Mouse (Mus musculus) heart, embryonic 12.5 days (tissue): ENCODE data around the gene Ssu72. TPM values are rescaled to one million over a fixed set of nuclear protein-coding genes. Genes with fewer than 3 reads are reported as not detected.
A peak's percentile ranks its signal among the peaks of the same experiment; 100 is the strongest.
"Not testable (repeated sequence)": the region's sequence is repeated elsewhere in the genome, so short reads cannot be mapped to it uniquely, and the experiment has no call there.

Experiments
- ATAC-seq: fragments of 200-750 bp; cut with Nextera tagmentation; 2 replicates; pipeline ENCODE4 v1.8.0; 2017; ENCODE audit warnings: moderate TSS enrichment, moderate library complexity; ENCODE audit not compliant: insufficient number of reproducible peaks, low FRiP score
- H3K27ac ChIP-seq: fragments of 300-500 bp; sonication (generic); 2 replicates; pipeline ENCODE4 v1.5.1; 2016; ENCODE audit warnings: mild to moderate bottlenecking, moderate library complexity; ENCODE audit not compliant: poor library complexity, severe bottlenecking
- H3K27me3 ChIP-seq: fragments of 300-500 bp; sonication (generic); replicated peaks from 2 replicates; pipeline ENCODE4 v1.6.1; 2016; ENCODE audit warnings: mild to moderate bottlenecking, moderate library complexity
- H3K36me3 ChIP-seq: fragments of 300-500 bp; sonication (generic); 2 replicates; pipeline ENCODE4 v1.6.1; 2016; ENCODE audit warnings: mild to moderate bottlenecking, moderate library complexity
- H3K4me1 ChIP-seq: fragments of 300-500 bp; sonication (generic); replicated peaks from 2 replicates; pipeline ENCODE4 v1.6.1; 2016; ENCODE audit warnings: mild to moderate bottlenecking
- H3K4me2 ChIP-seq: fragments of 300-500 bp; sonication (generic); 2 replicates; pipeline ENCODE4 v1.6.1; 2016; ENCODE audit warnings: mild to moderate bottlenecking, moderate library complexity
- H3K4me3 ChIP-seq: fragments of 300-500 bp; sonication (generic); 2 replicates; pipeline ENCODE4 v1.5.1; 2016; ENCODE audit warnings: mild to moderate bottlenecking
- H3K9ac ChIP-seq: fragments of 300-500 bp; sonication (generic); 2 replicates; pipeline ENCODE4 v1.6.1; 2016; ENCODE audit warnings: mild to moderate bottlenecking, moderate library complexity
- H3K9me3 ChIP-seq: fragments of 300-500 bp; sonication (generic); replicated peaks from 2 replicates; pipeline ENCODE4 v1.6.1; 2016; ENCODE audit warnings: mild to moderate bottlenecking, moderate library complexity
- WGBS: fragments of 180-500 bp; shearing (Covaris S2); methylation state at CpG from one replicate; pipeline ENCODE4 v1.1.7; 2016; 5-methylcytosine and 5-hydroxymethylcytosine counted together
- polyA plus RNA-seq: library from polyadenylated mRNA; unstranded; fragments of >200 nt; fragmentation: Nextera tagmentation; extraction: Ambion mirVana; gene quantifications from 2 replicates; pipeline ENCODE4 v1.2.1, GENCODE M21; 2016

The Ssu72 gene
- polyA plus RNA-seq, 1 experiment from 2014 or later = 116 TPM

GRCm38 (mm10) chr4:155683670-155684277, 20.8 kb upstream of the Ssu72 start:
- H3K27me3 ChIP-seq = peaks cover 11% of the 10 kb centered on the region; the same call in 1 of the 2 replicates
- WGBS = 84% methylated on average over 16 of the region's 19 CpGs
- H3K4me2 ChIP-seq, H3K36me3 ChIP-seq, H3K4me1 ChIP-seq, ATAC-seq, H3K27ac ChIP-seq, H3K9me3 ChIP-seq, H3K4me3 ChIP-seq, H3K9ac ChIP-seq: not testable (repeated sequence)

- not testable (repeated sequence) for H3K4me1 ChIP-seq, H3K4me3 ChIP-seq, H3K9ac ChIP-seq, H3K4me2 ChIP-seq, H3K9me3 ChIP-seq, ATAC-seq, H3K27ac ChIP-seq, H3K36me3 ChIP-seq
- peaks cover 22% of the 10 kb centered on the region; the same call in 1 of the 2 replicates for H3K27me3 ChIP-seq
- 67% methylated on average over 4 of the region's 4 CpGs for WGBS
These were observed 16.8 kb upstream of the Ssu72 start for GRCm38 (mm10) chr4:155687764-155688163.

GRCm38 (mm10) chr4:155690571-155691375, 13.8 kb upstream of the Ssu72 start:
- no peak overlapping the region for H3K4me2 ChIP-seq
- peaks cover 5% of the 10 kb centered on the region; the same call in 1 of the 2 replicates for H3K4me1 ChIP-seq
- H3K9me3 ChIP-seq = no peaks in the 10 kb centered on the region
- H3K4me3 ChIP-seq = no peak overlapping the region
- no peak overlapping the region for H3K9ac ChIP-seq
- WGBS = 78% methylated on average over 12 of the region's 12 CpGs
- H3K36me3 ChIP-seq = no peaks in the 10 kb centered on the region
- no peak overlapping the region for H3K27ac ChIP-seq
- peaks cover 36% of the 10 kb centered on the region for H3K27me3 ChIP-seq
- no peak for ATAC-seq

DNA sequence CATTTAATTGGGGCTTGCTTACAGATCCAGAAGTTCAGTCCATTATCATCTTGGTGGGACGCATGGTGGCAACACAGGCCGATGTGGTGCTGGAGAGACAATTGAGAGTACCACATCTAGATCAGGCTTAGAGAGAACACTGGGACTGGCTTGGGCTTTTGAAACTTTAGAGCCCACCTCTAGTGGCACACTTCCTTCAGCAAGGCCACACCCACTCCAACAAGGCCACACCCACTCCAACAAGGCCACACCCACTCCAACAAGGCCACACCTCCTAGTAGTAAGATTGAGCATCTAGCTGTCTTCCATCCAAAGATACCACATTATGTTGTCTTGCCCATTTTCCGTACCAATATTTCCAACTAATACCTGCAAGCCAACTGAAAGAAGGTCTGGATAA, 12.2 kb upstream of the Ssu72 start:
- no peaks in the 10 kb centered on the region for H3K36me3 ChIP-seq
- H3K4me3 ChIP-seq = no peak overlapping the region
- no peak overlapping the region for H3K27ac ChIP-seq
- H3K27me3 ChIP-seq = peaks cover 35% of the 10 kb centered on the region
- no peak for ATAC-seq
- H3K4me2 ChIP-seq = no peak overlapping the region
- no peaks in the 10 kb centered on the region for H3K9me3 ChIP-seq
- WGBS = 92% methylated on average over 3 of the region's 3 CpGs
- peaks cover 5% of the 10 kb centered on the region; the same call in 1 of the 2 replicates for H3K4me1 ChIP-seq
- no peak overlapping the region for H3K9ac ChIP-seq

DNA sequence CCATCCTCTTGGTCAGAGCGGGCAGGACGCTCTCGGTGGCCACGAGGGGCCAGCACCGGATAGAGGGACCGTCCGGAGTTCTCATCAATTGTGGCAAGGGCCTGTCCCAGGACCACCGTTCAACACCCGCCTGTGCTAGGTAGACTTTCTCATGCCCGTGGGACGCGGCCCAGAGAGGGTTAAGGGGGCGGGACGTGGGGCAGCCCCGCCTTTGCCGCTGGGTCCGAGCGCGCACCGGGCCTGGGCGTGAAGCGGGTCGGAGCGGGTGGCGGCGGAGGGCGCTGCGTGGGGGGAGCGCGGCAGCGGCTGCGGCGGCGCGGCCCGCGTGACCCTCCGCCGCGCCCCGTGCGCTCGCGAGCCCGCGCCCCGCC, 10.5 kb upstream of the Ssu72 start, which contains the start of gene Fndc10:
Fndc10 (plus strand) TSS at position 232 of the 371 bp plus-strand sequence.
- under 1% methylated on average over 42 of the region's 47 CpGs for WGBS
- peak; percentile 71; the same call in 1 of the 2 replicates for ATAC-seq
- no peaks in the 10 kb centered on the region for H3K9me3 ChIP-seq
- peaks cover 5% of the 10 kb centered on the region; the same call in 1 of the 2 replicates for H3K4me1 ChIP-seq
- H3K4me2 ChIP-seq = peak within 1 kb of the TSS; percentile 99
- H3K4me3 ChIP-seq = peak within 1 kb of the TSS; percentile 69
- no peaks in the 10 kb centered on the region for H3K36me3 ChIP-seq
- H3K27ac ChIP-seq = 0 out of 2 replicates have a peak within 1 kb of the TSS, but pooled peaks have one; percentile 28
- H3K9ac ChIP-seq = peak within 1 kb of the TSS; percentile 87
- H3K27me3 ChIP-seq = peaks cover 35% of the 10 kb centered on the region

GRCm38 (mm10) chr4:155694482-155695401, 9.9 kb upstream of the Ssu72 start:
- Histone ChIP-seq H3K4me2 (peak overlapping the region; percentile 99), H3K27me3 (peaks cover 35% of the 10 kb centered on the region), H3K4me1 (peaks cover 5% of the 10 kb centered on the region; the same call in 1 of the 2 replicates), H3K4me3 (peak overlapping the region; percentile 69), H3K36me3 (no peaks in the 10 kb centered on the region), H3K27ac (0 out of 2 replicates have a peak overlapping the region, but pooled peaks have one; percentile 28), H3K9me3 (no peaks in the 10 kb centered on the region), H3K9ac (peak overlapping the region; percentile 87)
- peak; percentile 56 for ATAC-seq
- WGBS = 1% methylated on average over 92 of the region's 92 CpGs

DNA sequence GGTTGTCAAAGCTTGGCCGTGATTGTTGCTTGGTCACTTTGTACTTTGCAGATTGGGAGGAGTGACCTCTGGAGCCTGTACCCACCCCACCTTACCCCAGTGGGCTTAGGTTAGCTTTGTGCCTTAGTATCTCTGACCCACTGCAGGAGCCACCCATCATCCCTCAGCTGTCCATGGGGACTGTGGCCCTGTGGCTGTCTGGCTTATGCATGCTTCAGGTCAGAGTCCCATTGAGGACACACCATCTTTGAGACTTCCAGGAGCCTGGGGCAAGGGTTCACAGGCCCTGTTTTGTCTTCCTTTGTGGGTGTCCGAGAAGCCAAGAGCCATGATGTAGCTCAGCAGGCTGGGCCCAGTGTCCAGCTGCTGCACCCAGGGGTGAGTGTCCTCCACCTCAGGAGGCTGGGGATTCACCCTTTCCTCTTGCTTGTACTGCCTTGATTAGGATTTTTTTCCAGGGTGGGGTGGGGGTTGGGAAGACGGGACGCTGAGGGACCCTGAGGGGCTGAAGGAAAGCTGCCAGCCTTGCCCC, 9.0 kb upstream of the Ssu72 start:
- Histone ChIP-seq H3K27ac (no peak overlapping the region), H3K4me1 (peaks cover 5% of the 10 kb centered on the region; the same call in 1 of the 2 replicates), H3K36me3 (no peaks in the 10 kb centered on the region), H3K4me2 (peak overlapping the region; percentile 99), H3K27me3 (peaks cover 35% of the 10 kb centered on the region), H3K9ac (no peak overlapping the region), H3K4me3 (no peak overlapping the region), H3K9me3 (no peaks in the 10 kb centered on the region)
- 90% methylated on average over 4 of the region's 4 CpGs for WGBS
- ATAC-seq = no peak

GRCm38 (mm10) chr4:155696261-155697255, 8.0 kb upstream of the Ssu72 start:
- H3K27ac ChIP-seq = no peak overlapping the region
- peaks cover 5% of the 10 kb centered on the region; the same call in 1 of the 2 replicates for H3K4me1 ChIP-seq
- no peak for ATAC-seq
- H3K4me2 ChIP-seq = no peak overlapping the region
- peaks cover 28% of the 10 kb centered on the region for H3K27me3 ChIP-seq
- no peak overlapping the region for H3K4me3 ChIP-seq
- H3K36me3 ChIP-seq = no peaks in the 10 kb centered on the region
- H3K9ac ChIP-seq = no peak overlapping the region
- H3K9me3 ChIP-seq = no peaks in the 10 kb centered on the region
- WGBS = 57% methylated on average over 16 of the region's 16 CpGs

GRCm38 (mm10) chr4:155700425-155700824, 4.2 kb upstream of the Ssu72 start:
- Histone ChIP-seq H3K27ac (no peak overlapping the region), H3K9ac (no peak overlapping the region), H3K9me3 (no peaks in the 10 kb centered on the region), H3K4me3 (no peak overlapping the region), H3K36me3 (no peaks in the 10 kb centered on the region), H3K4me2 (no peak overlapping the region), H3K4me1 (0 out of 2 replicates have a peak, but pooled peaks cover 4% of the 10 kb centered on the region), H3K27me3 (peaks cover 9% of the 10 kb centered on the region)
- no peak for ATAC-seq
